Mouse (Mus musculus): ENCODE measurements at regions not wholly inside any gene's neighbourhood (a gene's known extent, or its start where the extent isn't known, plus 50 kb on each side); places are given as distances from the start of the nearest gene placed in this dataset.

DNA sequence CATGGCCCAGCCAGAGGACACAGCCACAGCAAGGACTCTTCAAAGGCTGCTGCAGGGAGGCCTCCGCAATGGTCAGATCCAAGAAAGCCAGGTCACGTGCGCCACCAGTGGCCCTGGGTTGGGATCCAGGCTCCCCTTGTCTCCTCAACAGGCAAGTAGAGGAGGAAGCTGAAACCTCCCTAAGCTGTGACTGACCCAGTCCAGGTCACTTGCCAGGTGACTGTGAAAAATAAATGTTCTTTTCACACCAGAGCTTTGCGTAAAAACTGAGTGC lies 57.6 kb upstream of the Slco4a1 start:
- no peaks in the 10 kb centered on the region for H3K36me3 ChIP-seq (ENCODE audit: control insufficient read depth, insufficient read depth, low read length)
- ATAC-seq: no peak
- no peak overlapping the region for H3K9ac ChIP-seq (ENCODE audit: low read depth, low read length)
- no peak overlapping the region for H3K4me2 ChIP-seq (ENCODE audit: low read length)
- H3K27ac ChIP-seq (ENCODE audit: low read length): no peak overlapping the region
- 89% methylated on average over 4 of the region's 4 CpGs for WGBS
- no peaks in the 10 kb centered on the region for H3K27me3 ChIP-seq (ENCODE audit: control insufficient read depth, insufficient read depth, low read depth, low read length)
- H3K4me1 ChIP-seq (ENCODE audit: control insufficient read depth, insufficient read depth, low read length): no peaks in the 10 kb centered on the region
- H3K4me3 ChIP-seq (ENCODE audit: low read depth, low read length): no peak overlapping the region
- no peaks in the 10 kb centered on the region for H3K9me3 ChIP-seq (replicated peaks; ENCODE audit: control insufficient read depth, low read length, poor library complexity, severe bottlenecking)

DNA sequence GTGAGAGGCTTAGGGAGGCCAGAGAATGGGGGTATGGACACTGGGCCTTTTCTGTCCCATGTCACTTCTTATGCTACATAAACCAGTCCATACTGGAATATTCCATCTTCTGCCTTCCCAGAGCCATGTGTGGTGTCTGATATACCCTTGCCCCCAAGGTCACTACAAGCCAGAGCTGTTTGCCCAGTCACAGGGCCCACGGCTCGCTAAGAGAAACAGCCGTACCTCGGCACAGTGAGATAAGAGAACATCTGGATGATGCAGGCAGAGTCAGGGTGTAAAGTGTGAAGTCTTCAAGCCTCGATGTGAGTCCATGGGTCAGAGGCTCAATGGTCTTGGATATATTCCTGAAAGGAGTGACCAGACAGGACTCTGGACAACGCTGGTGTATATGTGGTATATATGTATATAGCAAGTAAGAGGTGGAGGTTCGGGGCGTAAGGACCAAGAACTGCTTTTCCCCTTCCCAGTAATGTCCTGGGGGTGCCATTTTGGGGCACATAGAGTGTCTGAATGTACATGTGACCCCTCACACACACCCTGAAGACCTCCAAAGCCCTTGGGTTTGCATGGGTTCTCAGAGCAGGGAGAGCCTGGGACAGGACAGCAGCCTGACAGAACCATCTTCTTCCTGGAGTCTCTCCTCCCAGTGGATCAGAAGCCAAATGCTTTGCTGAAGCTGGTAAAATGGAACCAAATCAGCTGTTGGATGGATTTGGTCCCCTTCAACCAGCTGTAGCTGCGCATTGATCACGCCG lies 58.1 kb upstream of the Slco4a1 start:
- no peaks in the 10 kb centered on the region for H3K36me3 ChIP-seq (ENCODE audit: control insufficient read depth, insufficient read depth, low read length)
- no peak for ATAC-seq
- 91% methylated on average over 11 of the region's 11 CpGs for WGBS
- H3K9me3 ChIP-seq (replicated peaks; ENCODE audit: control insufficient read depth, low read length, poor library complexity, severe bottlenecking): no peaks in the 10 kb centered on the region
- no peak overlapping the region for H3K4me2 ChIP-seq (ENCODE audit: low read length)
- H3K4me1 ChIP-seq (ENCODE audit: control insufficient read depth, insufficient read depth, low read length): no peaks in the 10 kb centered on the region
- H3K27me3 ChIP-seq (ENCODE audit: control insufficient read depth, insufficient read depth, low read depth, low read length): no peaks in the 10 kb centered on the region
- no peak overlapping the region for H3K9ac ChIP-seq (ENCODE audit: low read depth, low read length)
- H3K4me3 ChIP-seq (ENCODE audit: low read depth, low read length): no peak overlapping the region
- no peak overlapping the region for H3K27ac ChIP-seq (ENCODE audit: low read length)

DNA sequence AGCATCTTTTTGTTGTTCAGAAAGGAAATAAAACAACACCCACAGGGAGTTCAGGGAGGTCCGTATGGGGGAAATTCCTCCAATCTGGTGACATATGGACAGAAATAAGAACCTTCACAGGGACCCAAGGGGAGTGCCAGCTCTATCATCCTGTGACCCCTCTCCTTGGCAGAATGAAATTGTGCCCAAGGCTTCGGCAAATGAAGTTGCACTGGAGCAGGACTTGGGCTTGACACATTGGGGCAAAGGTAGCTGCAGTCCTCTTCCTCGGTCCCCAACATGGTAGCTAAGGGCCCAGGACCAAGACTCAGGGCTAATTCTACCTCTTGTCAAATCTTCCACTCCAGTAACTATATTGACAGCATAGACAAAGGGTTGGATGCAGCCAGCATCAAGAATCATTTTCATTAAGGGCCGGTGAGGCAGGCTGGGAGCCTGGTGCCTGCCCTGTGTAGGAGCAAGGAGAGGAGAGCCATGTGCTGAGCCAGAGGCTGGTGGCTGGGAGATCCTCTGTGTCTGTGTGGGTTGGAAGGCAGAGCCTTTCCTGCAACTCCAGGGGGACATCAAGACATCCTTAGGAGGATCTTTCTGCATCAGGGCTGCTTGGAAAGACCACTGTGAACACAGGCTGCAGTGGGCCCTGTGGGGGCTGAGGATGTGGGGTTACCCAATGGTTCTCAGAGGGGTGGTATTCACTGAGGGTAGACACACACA lies 59.2 kb upstream of the Slco4a1 start:
- Histone ChIP-seq H3K9me3 (replicated peaks; ENCODE audit: control insufficient read depth, low read length, poor library complexity, severe bottlenecking) (no peaks in the 10 kb centered on the region), H3K4me3 (ENCODE audit: low read depth, low read length) (no peak overlapping the region), H3K4me1 (ENCODE audit: control insufficient read depth, insufficient read depth, low read length) (no peaks in the 10 kb centered on the region), H3K9ac (ENCODE audit: low read depth, low read length) (no peak overlapping the region), H3K36me3 (ENCODE audit: control insufficient read depth, insufficient read depth, low read length) (no peaks in the 10 kb centered on the region), H3K27ac (ENCODE audit: low read length) (no peak overlapping the region), H3K27me3 (ENCODE audit: control insufficient read depth, insufficient read depth, low read depth, low read length) (no peaks in the 10 kb centered on the region), H3K4me2 (ENCODE audit: low read length) (no peak overlapping the region)
- 72% methylated on average over 4 of the region's 4 CpGs for WGBS
- ATAC-seq: no peak

DNA sequence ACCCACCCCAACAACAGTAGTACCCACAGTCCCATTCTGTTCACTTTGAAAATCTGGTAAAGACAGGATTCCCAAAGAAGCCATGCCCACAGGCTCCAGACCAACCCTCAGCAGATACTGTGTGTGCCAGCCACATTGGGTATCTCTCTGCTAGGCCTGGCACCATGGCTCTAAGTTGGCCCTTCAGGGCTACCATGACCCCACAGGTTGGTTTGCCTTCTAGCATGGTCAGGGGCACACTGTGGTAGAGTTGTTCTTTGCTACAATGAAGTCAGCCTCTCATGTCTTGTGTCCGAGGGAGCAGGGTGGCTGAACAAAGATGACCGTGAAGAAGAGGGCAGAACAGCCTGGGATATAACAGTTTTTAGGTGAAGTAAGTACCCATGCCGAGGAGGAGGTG lies 59.8 kb upstream of the Slco4a1 start:
- Histone ChIP-seq H3K4me3 (ENCODE audit: low read depth, low read length) (no peak overlapping the region), H3K4me2 (ENCODE audit: low read length) (no peak overlapping the region), H3K9ac (ENCODE audit: low read depth, low read length) (no peak overlapping the region), H3K4me1 (ENCODE audit: control insufficient read depth, insufficient read depth, low read length) (no peaks in the 10 kb centered on the region), H3K9me3 (replicated peaks; ENCODE audit: control insufficient read depth, low read length, poor library complexity, severe bottlenecking) (no peaks in the 10 kb centered on the region), H3K27me3 (ENCODE audit: control insufficient read depth, insufficient read depth, low read depth, low read length) (no peaks in the 10 kb centered on the region; the same call in 1 of the 2 replicates), H3K27ac (ENCODE audit: low read length) (no peak overlapping the region), H3K36me3 (ENCODE audit: control insufficient read depth, insufficient read depth, low read length) (no peaks in the 10 kb centered on the region)
- 78% methylated on average over 3 of the region's 3 CpGs for WGBS
- ATAC-seq: no peak

DNA sequence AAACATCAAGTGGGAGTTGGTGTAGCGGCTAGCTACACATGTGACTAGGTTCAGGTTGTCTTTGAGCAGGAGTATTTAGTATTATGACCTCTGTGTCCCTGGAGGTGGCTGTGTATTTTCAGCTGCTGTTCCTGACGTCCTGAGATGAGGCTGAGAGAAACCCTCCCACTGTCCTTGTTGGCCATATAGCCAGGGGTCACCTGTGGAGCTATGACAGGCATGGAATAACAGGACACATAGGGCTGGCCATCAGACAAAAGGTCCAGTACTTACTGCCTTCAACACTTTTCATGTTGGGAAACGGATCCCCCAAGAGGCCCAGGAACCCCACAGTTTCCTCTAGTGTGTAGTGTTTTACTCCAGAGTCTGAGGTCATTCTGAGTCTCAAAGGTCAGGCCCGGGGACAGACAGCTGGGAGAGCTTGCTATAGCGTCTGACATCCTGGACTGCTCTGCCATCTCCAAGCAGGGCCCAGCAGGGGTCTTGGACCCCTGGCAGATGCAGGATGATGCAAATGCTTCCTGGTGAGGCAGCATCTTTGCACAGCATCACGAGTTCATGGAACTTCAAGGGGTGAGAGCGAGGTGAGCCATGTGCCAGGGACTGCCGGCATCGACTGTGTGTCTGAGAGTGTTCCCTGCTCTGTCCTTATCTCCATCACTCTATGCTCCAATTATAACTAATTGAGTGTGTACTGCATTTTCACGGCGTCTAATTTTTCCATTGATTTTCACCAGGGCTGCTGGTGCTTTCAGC lies 60.6 kb upstream of the Slco4a1 start:
- H3K4me2 ChIP-seq (ENCODE audit: low read length): no peak overlapping the region
- no peak for ATAC-seq
- H3K4me1 ChIP-seq (ENCODE audit: control insufficient read depth, insufficient read depth, low read length): no peaks in the 10 kb centered on the region
- WGBS: 57% methylated on average over 11 of the region's 11 CpGs
- no peaks in the 10 kb centered on the region; the same call in 1 of the 2 replicates for H3K27me3 ChIP-seq (ENCODE audit: control insufficient read depth, insufficient read depth, low read depth, low read length)
- no peaks in the 10 kb centered on the region for H3K36me3 ChIP-seq (ENCODE audit: control insufficient read depth, insufficient read depth, low read length)
- no peak overlapping the region for H3K4me3 ChIP-seq (ENCODE audit: low read depth, low read length)
- no peak overlapping the region for H3K9ac ChIP-seq (ENCODE audit: low read depth, low read length)
- no peaks in the 10 kb centered on the region for H3K9me3 ChIP-seq (replicated peaks; ENCODE audit: control insufficient read depth, low read length, poor library complexity, severe bottlenecking)
- H3K27ac ChIP-seq (ENCODE audit: low read length): no peak overlapping the region

DNA sequence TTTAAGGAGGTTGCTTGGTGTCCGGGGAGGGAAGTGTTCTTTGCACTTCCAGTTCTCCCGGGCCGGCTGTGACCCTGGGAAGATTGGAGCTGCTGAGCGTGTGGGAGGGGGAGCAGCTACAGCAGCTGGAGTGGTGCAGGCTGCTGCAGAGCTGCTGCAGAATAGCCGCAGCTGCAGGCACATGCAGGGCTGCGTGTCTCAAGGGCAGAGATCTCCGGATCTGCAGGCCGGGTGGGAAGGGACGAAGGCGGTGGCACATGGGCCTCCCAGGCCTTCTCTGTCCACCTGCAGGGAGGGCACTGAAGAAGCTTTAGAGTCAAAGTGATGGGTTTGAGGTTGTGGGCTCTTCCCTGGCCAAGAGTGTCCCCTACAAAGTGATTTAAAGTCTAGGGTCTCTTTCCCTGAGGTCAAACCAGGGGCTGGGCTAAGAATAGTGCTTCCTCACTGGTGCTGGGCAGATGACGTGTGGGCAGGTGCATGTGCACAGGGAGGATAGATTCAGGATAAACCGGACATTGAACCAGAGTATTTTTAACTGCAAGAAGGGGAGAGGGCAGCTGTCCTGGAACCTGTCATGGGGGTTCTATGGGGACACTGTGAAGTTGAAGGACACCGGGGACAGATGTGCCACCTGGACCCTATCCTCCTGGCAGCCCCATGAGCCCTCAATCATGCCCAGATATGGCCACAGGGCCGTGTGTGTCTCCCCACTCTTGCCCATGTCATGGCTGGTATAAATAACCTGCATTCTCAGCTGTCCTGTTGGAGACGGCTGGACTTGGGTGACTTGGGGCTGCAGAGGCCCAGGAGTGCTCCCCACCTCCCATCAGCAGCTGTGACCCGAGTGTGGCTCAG lies 58.6 kb upstream of the Gata5 start:
- Histone ChIP-seq H3K27ac (ENCODE audit: low read length) (no peak overlapping the region), H3K4me2 (ENCODE audit: low read length) (no peak overlapping the region), H3K9me3 (replicated peaks; ENCODE audit: control insufficient read depth, low read length, poor library complexity, severe bottlenecking) (no peaks in the 10 kb centered on the region), H3K4me3 (ENCODE audit: low read depth, low read length) (no peak overlapping the region), H3K27me3 (ENCODE audit: control insufficient read depth, insufficient read depth, low read depth, low read length) (peaks cover 9% of the 10 kb centered on the region), H3K9ac (ENCODE audit: low read depth, low read length) (no peak overlapping the region), H3K4me1 (ENCODE audit: control insufficient read depth, insufficient read depth, low read length) (no peaks in the 10 kb centered on the region), H3K36me3 (ENCODE audit: control insufficient read depth, insufficient read depth, low read length) (no peaks in the 10 kb centered on the region)
- 57% methylated on average over 16 of the region's 16 CpGs for WGBS
- ATAC-seq: no peak

DNA sequence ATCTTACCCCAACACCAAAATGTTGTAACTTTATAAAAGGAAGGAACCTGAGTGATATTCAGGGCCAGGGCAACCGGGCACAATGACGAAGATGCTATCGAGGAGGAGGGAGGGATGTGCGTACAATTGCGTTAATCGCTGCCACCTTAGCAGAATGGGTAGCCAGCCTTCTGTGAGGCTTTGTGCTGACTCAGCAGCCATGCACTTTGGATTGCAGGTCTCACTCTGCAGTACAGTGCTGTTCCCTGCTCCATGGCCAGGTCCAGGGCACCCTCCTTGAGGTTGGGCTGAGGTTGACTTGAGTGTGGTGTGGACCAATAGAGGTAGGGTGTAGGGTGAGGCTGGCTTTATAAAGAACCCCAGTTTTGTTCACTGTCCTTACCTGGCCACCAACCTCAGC lies 57.8 kb upstream of the Gata5 start:
- no peak overlapping the region for H3K9ac ChIP-seq (ENCODE audit: low read depth, low read length)
- H3K4me2 ChIP-seq (ENCODE audit: low read length): no peak overlapping the region
- no peaks in the 10 kb centered on the region for H3K9me3 ChIP-seq (replicated peaks; ENCODE audit: control insufficient read depth, low read length, poor library complexity, severe bottlenecking)
- H3K36me3 ChIP-seq (ENCODE audit: control insufficient read depth, insufficient read depth, low read length): no peaks in the 10 kb centered on the region
- H3K4me1 ChIP-seq (ENCODE audit: control insufficient read depth, insufficient read depth, low read length): no peaks in the 10 kb centered on the region
- no peak for ATAC-seq
- no peak overlapping the region for H3K4me3 ChIP-seq (ENCODE audit: low read depth, low read length)
- no peak overlapping the region for H3K27ac ChIP-seq (ENCODE audit: low read length)
- 93% methylated on average over 6 of the region's 6 CpGs for WGBS
- H3K27me3 ChIP-seq (ENCODE audit: control insufficient read depth, insufficient read depth, low read depth, low read length): peaks cover 13% of the 10 kb centered on the region

DNA sequence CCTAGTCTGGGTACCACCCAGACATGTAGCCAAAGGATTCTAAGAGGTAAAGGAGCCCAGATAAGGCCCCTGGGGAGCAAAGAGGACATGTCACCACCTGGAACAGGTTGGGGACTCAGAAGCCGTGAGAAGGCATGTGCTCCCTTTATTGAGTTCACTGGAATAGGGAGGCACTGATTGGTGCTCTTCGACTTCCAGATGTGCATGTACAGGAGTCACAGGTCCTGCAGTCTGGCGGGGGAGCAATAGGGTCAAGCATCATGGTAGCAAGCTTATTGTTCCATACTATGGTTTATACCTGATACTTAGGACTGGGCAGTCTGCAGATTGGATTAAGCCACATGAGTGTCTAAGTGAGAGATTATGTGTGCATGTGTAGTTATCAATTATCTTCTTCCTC lies 56.9 kb upstream of the Gata5 start:
- H3K4me2 ChIP-seq (ENCODE audit: low read length): no peak overlapping the region
- no peak overlapping the region for H3K27ac ChIP-seq (ENCODE audit: low read length)
- peaks cover 19% of the 10 kb centered on the region for H3K27me3 ChIP-seq (ENCODE audit: control insufficient read depth, insufficient read depth, low read depth, low read length)
- peaks cover 3% of the 10 kb centered on the region; the same call in 1 of the 2 replicates for H3K4me1 ChIP-seq (ENCODE audit: control insufficient read depth, insufficient read depth, low read length)
- no peaks in the 10 kb centered on the region for H3K9me3 ChIP-seq (replicated peaks; ENCODE audit: control insufficient read depth, low read length, poor library complexity, severe bottlenecking)
- H3K36me3 ChIP-seq (ENCODE audit: control insufficient read depth, insufficient read depth, low read length): no peaks in the 10 kb centered on the region
- H3K4me3 ChIP-seq (ENCODE audit: low read depth, low read length): no peak overlapping the region
- no peak for ATAC-seq
- H3K9ac ChIP-seq (ENCODE audit: low read depth, low read length): no peak overlapping the region
- WGBS: 89% methylated on average over 3 of the region's 3 CpGs
